Mouse (Mus musculus): ENCODE measurements around the gene Tmem29. TPM values are rescaled to one million over a fixed set of nuclear protein-coding genes. Genes with fewer than 3 reads are reported as not detected.

Tmem29 gene
- polyA plus RNA-seq, 1 experiment, result 59.9 TPM

GRCm38 (mm10) chrX:150440505-150441338 is 18.2 kb downstream of the Tmem29 start:
- no peak for TF ChIP-seq CTCF (IDR thresholded peaks at IDR 0.05; ENCODE audit: borderline replicate concordance, extremely low read depth, insufficient read depth, insufficient read length)
- no peak for TF ChIP-seq POLR2A (IDR thresholded peaks at IDR 0.05; ENCODE audit: borderline replicate concordance, extremely low read depth, insufficient read depth, insufficient read length, poor library complexity, severe bottlenecking)
- DNase-seq (ENCODE audit: low read depth), result peak; percentile 96

- no peak for DNase-seq (ENCODE audit: low read depth)
- TF ChIP-seq POLR2A (IDR thresholded peaks at IDR 0.05; ENCODE audit: borderline replicate concordance, extremely low read depth, insufficient read depth, insufficient read length, poor library complexity, severe bottlenecking), result no peak
- TF ChIP-seq CTCF (IDR thresholded peaks at IDR 0.05; ENCODE audit: borderline replicate concordance, extremely low read depth, insufficient read depth, insufficient read length), result no peak
Observed at GRCm38 (mm10) chrX:150436373-150436772, 22.6 kb downstream of the Tmem29 start.

- TF ChIP-seq POLR2A (IDR thresholded peaks at IDR 0.05; ENCODE audit: borderline replicate concordance, extremely low read depth, insufficient read depth, insufficient read length, poor library complexity, severe bottlenecking) (no peak), CTCF (IDR thresholded peaks at IDR 0.05; ENCODE audit: borderline replicate concordance, extremely low read depth, insufficient read depth, insufficient read length) (no peak)
Observed at GRCm38 (mm10) chrX:150435367-150435766, 23.6 kb downstream of the Tmem29 start.

GRCm38 (mm10) chrX:150413505-150413904 is 45.4 kb downstream of the Tmem29 start:
- no peak for DNase-seq (ENCODE audit: low read depth)
- TF ChIP-seq POLR2A (IDR thresholded peaks at IDR 0.05; ENCODE audit: borderline replicate concordance, extremely low read depth, insufficient read depth, insufficient read length, poor library complexity, severe bottlenecking) (no peak), CTCF (IDR thresholded peaks at IDR 0.05; ENCODE audit: borderline replicate concordance, extremely low read depth, insufficient read depth, insufficient read length) (no peak)

More at GRCm38 (mm10) chrX:150435367-150435766, 23.6 kb downstream of the Tmem29 start:
- DNase-seq (ENCODE audit: low read depth), result no peak

Other genes with a start within 250 kb of the Tmem29 start
- gene Alas2, start 88.2 kb upstream of the Tmem29 start, polyA plus RNA-seq (2012; rRNA removed), result 12.0 and 22.9 TPM in 2 replicates
- gene Pfkfb1, start 129.1 kb upstream of the Tmem29 start, polyA plus RNA-seq (2012; rRNA removed), result 6.2 and 6.4 TPM in 2 replicates
- gene Apex2, start 130.7 kb upstream of the Tmem29 start, polyA plus RNA-seq (2012; rRNA removed), result 26.2 and 27.1 TPM in 2 replicates
- 128 and 130 TPM in 2 replicates for gene Tro, start 198.4 kb upstream of the Tmem29 start, polyA plus RNA-seq (2012; rRNA removed)